Mouse (Mus musculus): ENCODE data around the gene Ccnt2.

Gene Ccnt2

DNA sequence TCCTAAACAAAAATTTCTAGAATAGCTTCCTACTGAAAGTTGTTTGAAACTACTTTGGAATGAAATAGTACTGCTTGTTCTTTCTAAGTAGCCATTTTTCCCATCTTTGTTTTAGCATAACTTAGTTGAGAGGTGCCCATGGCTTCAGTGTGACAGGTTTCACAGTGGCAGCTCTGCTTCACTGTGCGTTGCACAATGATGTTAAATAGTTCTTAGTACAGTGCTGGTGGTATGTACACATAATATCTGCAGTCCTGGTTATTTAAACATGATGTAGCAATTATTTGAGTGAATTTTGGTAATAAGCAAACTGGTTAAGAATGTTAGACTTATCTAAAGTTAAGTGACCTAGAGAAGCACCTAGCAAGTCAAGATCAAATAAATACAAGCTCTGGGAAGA, 19.5 kb downstream of the Ccnt2 start:
- no peak for DNase-seq (ENCODE audit: low read depth, low spot score)

DNA sequence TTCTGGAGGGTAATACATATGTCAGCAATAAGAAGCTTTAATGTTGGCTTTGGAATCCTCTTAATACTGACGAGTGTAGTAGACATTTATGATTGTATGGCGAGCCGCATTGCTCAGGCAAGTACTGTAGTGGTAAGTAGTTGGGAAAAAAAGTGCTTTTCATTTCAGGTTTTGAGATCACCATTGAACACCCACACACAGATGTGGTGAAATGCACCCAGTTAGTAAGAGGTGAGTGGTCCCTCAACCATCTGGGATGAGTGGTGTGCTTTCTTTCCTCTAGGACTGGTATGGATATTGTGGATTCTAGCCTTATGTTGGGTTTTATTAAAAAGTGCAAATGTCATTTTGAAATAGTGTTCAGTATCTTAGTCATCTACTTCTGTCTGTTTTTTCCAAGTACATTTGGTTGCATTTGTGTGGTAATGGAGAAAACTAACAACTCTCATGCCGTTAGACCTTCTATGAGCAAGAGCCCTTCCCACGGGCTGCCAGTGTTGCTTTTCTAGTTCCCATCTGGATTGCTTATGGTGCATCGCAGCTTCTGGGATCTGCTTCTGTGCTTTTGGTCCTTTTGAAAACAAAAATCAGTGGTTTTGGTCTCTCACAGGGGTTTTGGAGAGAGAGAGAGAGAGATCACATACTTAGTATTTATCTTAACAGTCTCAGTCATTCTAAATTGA, 21.3 kb downstream of the Ccnt2 start:
- no peak for DNase-seq (ENCODE audit: low read depth, low spot score)

DNA sequence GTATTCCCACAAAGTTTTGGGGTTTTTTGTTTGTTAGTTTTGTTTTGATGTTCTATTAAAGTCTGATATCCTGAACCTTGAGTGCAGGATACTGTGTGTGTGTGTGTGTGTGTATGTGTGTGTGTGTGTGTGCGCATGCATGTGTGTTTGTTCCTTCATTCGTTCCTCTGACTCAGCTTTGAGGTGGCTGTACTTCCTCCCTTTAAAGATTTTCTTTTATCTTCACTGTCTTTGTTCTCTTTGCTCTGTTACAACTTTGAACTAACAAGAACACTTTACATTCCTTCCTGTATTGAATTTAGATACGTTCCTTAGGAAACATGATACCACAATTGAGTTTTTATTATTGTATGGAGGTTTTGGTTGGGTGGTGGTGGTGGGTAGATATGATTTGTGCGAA, 22.4 kb downstream of the Ccnt2 start:
- no peak for DNase-seq (ENCODE audit: low read depth, low spot score)

DNA sequence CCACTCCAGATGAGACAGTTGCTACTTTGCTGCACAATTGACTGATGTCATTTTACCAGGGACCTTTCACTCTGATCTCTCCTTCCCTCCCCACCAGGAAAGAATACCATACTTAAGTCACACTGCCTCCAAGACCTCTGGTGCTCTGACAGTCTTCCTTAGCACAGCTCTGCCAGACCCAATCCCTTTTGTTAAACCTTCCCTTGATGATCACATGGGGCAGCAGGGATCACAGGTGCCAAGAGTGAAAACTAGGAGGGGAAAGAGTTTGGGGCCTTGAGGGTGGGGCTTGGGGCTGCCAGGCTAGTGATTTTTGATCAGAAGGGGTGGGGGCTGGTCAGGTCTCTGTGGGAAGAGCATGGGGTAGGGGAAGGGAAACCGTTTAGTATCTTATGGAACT, 22.8 kb downstream of the Ccnt2 start:
- DNase-seq (ENCODE audit: low read depth, low spot score) = no peak

DNA sequence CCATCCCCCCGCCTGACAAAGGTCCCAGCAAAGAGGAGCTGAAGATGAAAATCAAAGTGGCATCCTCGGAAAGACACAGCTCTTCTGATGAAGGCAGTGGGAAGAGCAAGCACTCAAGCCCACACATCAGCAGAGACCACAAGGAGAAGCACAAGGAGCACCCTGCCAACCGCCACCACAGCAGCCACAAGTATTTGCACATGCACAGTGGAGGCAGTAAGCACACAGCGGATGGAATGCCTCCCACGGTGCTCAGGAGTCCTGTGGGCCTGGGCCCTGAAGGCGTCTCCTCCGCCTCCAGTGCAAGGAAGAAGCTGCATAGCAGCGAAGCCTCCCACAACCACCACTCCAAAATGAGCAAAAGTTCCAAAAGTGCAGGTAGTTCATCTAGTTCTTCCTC, 29.0 kb downstream of the Ccnt2 start:
- peak; percentile 29 for DNase-seq (ENCODE audit: low read depth, low spot score)

DNA sequence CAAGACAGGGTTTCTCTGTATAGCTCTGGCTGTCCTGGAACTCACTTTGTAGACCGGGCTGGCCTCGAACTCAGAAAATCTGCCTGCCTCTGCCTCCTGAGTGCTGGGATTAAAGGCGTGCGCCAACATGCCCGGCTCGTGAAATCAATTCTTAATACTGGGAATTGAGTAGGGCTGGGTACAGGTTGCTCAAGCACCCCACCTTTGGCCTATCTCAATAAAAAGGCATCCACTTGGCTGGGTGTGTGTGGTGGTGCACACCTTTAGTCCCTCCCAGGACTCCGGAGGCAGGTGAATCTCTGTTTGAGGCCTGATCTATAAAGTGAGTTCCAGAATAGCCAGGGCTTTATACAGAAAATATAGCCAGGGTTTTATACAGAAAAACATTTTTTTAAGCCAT, 34.7 kb downstream of the Ccnt2 start:
- no peak for DNase-seq (ENCODE audit: low read depth, low spot score)

DNA sequence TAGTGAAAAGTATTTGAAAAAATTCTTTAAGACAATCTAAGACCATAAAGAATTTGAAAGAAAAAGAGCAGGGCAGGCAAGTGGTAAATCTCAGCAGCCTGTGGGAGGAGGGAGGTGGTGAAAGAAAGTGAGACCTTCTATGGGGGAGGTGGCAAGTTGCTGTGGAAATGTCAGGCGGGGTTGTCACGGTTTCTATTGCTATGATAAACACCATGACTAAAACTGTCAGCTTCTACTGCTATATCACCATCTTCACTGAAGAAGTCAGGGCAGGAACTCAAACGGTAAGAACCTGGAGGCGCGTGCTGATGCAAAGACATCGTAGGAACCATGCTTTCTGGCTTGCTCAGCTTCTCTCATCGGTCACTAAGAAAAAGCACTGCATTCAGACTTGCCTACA, 39.0 kb downstream of the Ccnt2 start:
- no peak for DNase-seq (ENCODE audit: low read depth, low spot score)

DNA sequence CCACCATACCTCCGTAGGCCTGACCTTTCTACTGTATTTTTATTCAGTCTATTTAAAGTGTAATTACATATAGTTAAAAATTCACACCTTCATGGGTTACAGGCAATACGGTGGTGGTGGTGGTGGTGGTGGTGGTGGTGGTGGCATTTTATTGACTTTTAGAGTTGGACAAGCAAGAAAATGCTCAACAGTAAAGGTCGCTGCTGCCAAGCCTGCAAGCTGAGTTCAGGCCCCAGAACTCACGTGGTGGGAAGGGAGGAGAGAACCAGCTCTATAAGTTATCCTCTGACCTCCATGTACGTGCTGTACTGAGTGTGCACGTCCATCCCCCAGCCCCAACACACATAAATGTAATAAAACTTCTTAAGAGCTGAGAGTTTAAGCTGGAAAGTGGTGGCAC, 42.4 kb downstream of the Ccnt2 start:
- DNase-seq (ENCODE audit: low read depth, low spot score) = no peak

DNA sequence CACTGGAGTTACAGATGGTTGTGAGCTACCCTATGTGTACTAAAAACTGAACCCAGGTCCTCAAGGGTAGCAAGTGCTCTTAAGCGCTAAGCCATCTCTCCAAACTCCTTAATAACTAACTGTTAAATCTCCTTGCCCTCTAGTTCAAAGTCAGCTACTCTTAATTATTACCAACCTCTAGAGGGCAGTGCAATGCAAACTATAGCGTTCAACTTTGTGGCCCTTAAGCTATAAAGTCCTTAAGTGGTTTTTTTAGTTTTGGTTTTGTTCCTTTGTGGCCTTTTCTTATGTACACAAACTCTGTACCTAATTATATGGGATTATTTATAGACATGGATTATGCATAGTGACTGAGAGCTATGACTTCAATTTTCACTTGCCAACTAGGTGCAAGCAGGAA, 53.4 kb downstream of the Ccnt2 start:
- DNase-seq (ENCODE audit: low read depth, low spot score) = peak; percentile 73

DNA sequence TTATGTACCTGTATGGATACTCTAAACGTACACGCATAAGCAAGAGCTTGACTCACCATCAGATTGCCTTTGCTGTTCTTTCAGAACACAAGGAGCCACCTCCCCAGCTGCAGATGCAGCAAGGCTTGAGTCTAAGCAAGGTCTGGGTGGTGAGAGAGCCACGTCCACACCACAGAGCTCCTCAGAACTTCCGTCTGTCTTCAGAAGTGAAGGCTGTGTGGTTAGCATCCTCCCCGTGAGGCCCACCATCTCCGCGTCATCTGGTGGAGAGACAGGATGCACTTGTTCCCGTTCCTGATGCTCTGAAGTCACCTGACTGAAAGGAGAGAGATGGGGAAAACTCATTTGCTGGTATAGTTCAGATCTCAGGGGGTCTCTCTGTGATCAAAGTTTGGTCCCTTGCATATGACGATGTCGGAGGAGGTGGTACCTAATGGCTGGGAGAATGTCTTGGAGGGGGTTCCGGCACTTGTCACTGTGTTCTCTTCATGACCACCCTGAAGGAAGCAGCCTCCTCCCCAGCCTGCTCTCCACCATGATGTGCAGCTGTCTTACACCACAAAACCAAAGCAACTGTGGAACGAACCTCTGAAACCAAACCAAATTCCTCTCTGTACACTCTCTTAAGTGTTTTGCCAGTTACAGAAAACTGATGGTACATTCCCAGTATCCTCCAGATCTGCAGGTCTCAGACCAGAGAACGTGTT, 56.4 kb downstream of the Ccnt2 start:
- DNase-seq (ENCODE audit: low read depth, low spot score) = no peak

DNA sequence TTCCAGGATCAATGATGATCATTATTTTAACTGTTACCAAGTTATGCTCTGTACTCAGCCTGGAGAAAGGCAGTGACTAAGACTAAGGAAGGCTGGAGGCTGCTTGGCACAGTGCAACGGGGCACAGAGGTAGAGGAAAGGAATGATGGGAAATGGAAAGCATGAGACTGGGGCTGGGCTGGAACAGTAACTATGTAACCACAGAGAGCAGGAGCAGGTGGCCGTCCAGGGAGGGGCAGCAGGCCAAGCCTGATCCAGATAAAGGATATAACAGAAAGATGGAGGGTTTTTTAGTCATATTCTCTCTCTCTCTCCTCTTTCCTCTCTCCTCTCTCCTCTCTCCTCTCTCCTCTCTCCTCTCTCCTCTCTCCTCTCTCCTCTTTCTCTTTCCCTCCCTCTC, 59.8 kb downstream of the Ccnt2 start:
- no peak for DNase-seq (ENCODE audit: low read depth, low spot score)

DNA sequence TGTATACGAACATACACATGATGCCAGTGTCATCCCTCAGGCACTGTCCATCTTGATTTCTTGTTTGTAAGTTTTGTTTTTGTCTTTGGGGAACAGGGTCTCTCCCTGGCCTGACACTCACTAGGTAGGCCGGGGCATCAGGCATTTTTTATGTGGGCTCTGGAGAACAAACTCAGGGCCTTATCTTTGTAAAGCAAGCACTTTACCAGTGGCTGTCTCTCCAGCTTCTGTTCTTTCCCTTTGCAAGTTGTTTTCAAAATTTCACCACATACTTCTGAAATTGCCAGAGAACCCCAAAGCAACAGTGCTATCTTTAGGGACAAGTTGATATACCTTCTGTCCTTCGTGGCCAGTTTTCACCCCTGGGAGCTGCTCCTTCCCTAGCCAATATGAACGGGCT, 60.2 kb downstream of the Ccnt2 start:
- DNase-seq (ENCODE audit: low read depth, low spot score) = no peak

DNA sequence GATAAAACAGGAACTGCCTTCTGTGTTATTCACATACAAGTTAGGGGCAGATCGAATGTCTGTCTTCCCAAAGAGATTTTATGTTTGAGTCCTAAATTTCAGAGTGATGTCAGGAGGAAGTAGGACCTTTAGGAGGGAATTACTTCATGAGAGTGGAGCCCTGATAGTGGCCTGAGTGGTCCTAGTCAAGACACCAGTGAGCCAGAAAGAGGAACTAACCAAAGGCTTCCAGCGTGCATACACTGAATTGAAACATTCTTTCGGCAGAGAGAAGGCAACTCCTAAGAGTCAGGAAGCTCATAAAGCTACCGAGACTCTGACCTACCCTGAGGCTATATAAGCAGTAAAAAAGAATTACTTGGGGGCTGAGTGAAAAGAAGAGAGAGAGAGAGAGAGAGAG, 62.7 kb downstream of the Ccnt2 start:
- no peak for DNase-seq (ENCODE audit: low read depth, low spot score)

DNA sequence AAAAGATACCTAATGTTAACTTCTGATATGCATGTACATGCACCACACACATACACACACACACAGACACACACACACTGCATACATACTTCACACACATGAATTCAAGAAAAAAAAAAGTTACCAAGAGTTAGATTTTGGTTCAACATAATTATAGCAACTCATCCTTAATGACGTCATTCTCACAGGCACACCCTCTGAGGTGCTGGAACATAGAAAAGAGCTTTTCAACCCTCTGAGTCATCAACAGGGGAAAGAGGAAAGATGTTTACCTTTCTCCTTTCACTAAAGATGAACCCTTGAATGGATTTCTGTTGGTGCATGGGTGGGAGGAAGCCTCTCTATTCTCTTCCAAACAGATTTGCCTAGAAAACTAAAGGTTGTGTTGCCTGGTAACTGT, 64.6 kb downstream of the Ccnt2 start:
- DNase-seq (ENCODE audit: low read depth, low spot score) = no peak

DNA sequence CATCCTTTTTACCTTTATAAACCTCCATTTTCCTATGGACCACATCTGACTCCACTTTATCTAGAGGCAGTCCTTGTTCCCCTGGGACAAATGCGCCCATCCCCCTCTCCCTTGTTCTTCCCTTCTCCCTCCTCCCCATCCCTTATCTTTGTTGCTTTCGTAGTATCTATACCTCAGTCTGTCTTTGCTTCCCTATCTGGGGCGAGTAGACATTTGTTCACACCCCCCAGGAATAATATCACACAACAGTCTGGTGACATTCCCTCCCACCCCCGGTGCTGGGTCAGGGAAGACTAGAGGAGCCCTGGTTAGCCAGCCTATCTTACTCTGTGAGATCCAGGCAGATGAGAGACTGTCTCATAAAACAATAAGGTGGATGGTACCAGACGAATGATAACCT, 71.5 kb downstream of the Ccnt2 start:
- no peak for DNase-seq (ENCODE audit: low read depth, low spot score)

DNA sequence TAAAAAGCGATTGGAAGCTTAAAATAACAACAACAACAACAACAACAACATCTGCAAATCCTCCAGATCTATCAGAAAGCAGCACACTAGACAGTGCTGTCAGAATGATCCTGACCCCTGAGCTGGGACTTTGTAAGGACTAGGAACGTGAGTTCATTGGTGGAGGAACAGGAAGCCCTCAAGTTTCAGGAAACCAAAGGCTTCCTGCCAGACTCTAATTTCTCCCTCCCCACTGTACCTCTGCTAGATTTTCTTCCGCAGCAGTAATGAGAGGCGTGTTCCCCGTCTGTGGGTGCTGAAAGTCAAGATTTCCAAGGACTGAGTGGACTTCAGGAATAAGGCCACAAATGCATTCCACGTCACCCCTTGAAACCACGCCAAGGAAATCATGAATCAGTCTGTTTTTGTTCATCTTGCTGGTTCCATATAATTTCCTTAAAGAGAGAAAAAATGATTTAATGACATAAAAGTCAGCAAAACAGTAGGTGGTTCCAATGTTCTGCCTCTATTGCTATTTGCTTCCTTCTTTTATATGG, 76.2 kb downstream of the Ccnt2 start:
- DNase-seq (ENCODE audit: low read depth, low spot score) = no peak

DNA sequence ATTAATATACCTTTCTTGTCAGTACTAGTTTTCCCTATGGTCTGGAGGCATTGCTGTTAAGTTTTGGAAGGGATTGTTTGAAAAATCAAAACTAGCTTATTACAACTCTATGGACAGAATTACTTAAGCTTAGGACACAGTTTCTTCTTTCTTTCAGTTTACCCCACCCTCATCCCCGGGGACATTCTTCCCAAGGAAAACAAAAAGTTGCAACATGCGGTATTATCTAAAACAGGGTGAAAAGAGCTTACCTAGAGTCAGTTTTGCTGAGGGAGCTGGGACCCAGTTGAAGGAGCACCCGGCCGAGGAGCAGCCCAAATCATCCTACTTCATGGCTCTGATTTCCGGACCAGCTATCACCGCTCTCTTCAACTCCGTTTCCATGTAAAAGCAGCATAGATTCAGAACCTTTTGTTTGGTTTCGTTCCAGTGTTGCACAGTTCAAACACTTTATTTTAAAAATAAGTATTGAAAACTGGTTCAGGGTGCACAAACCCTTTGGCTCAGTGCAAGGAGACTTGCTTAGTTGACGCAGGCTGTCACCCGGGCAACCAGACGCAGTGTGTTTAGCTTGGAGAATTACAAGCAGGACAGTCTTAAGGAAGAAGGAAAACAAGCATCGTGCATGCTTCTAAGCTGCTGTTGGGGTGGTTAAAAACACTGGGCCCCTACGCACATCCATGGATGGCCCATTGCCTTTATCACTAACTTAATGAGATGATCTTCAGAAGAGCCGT, 80.7 kb downstream of the Ccnt2 start, which contains the start of gene Map3k19:
TSS of gene Map3k19 (minus strand) at position 546 of the 737 bp plus-strand sequence.
- DNase-seq (ENCODE audit: low read depth, low spot score) = no peak

Data from ES-CJ7 (cell line).